Mouse (Mus musculus): Measurements from ENCODE around the gene Ubox5.

- TF ChIP-seq CTCF (conservative IDR thresholded peaks at IDR 0.05; ENCODE audit: low read length), result no peak
- no peak for TF ChIP-seq POU5F1 (IDR thresholded peaks at IDR 0.05; ENCODE audit: borderline replicate concordance, low read length)
- no peak for TF ChIP-seq NANOG (IDR thresholded peaks at IDR 0.05; ENCODE audit: borderline replicate concordance, low read length)
Observed at GRCm38 (mm10) chr2:130638101-130638611, 8.3 kb upstream of the Ubox5 start.

All from E14TG2a.4 (cell line).